Mouse (Mus musculus): ENCODE data around the gene Cacna2d2. TPM values are rescaled to one million over a fixed set of nuclear protein-coding genes. Genes with fewer than 3 reads are reported as not detected.

Cacna2d2 gene
- polyA plus RNA-seq, 1 experiment from 2014 or later, result 5.8 TPM

- Histone ChIP-seq H3K27ac (ENCODE audit: low read length) (peak overlapping the region; percentile 1; the same call in 1 of the 2 replicates), H3K4me1 (replicated peaks; ENCODE audit: control insufficient read depth, insufficient read depth, low read length) (peaks cover 55% of the 10 kb centered on the region), H3K36me3 (ENCODE audit: control insufficient read depth, insufficient read depth) (no peaks in the 10 kb centered on the region), H3K4me2 (ENCODE audit: low read length) (no peak overlapping the region), H3K4me3 (replicated peaks; ENCODE audit: low read length) (no peak overlapping the region), H3K9ac (replicated peaks; ENCODE audit: low read depth, low read length) (no peak overlapping the region), H3K27me3 (replicated peaks; ENCODE audit: control insufficient read depth, insufficient read depth, low read length) (0 out of 2 replicates have a peak, but pooled peaks cover 3% of the 10 kb centered on the region), H3K9me3 (ENCODE audit: control insufficient read depth, low read length) (no peaks in the 10 kb centered on the region)
- ATAC-seq, result no peak
- WGBS, result 9% methylated on average over 15 of the region's 16 CpGs
These were observed 81.9 kb downstream of the Cacna2d2 start for GRCm38 (mm10) chr9:107481340-107481739.

GRCm38 (mm10) chr9:107482004-107482403 is 82.6 kb downstream of the Cacna2d2 start:
- Histone ChIP-seq H3K36me3 (ENCODE audit: control insufficient read depth, insufficient read depth) (no peaks in the 10 kb centered on the region), H3K9ac (replicated peaks; ENCODE audit: low read depth, low read length) (no peak overlapping the region), H3K4me2 (ENCODE audit: low read length) (no peak overlapping the region), H3K4me1 (replicated peaks; ENCODE audit: control insufficient read depth, insufficient read depth, low read length) (peaks cover 58% of the 10 kb centered on the region), H3K4me3 (replicated peaks; ENCODE audit: low read length) (no peak overlapping the region), H3K9me3 (ENCODE audit: control insufficient read depth, low read length) (no peaks in the 10 kb centered on the region), H3K27ac (ENCODE audit: low read length) (no peak overlapping the region), H3K27me3 (replicated peaks; ENCODE audit: control insufficient read depth, insufficient read depth, low read length) (no peaks in the 10 kb centered on the region)
- ATAC-seq, result no peak
- WGBS, result 85% methylated on average over 9 of the region's 9 CpGs

- H3K9me3 ChIP-seq (ENCODE audit: control insufficient read depth, low read length), result no peaks in the 10 kb centered on the region
- no peaks in the 10 kb centered on the region for H3K36me3 ChIP-seq (ENCODE audit: control insufficient read depth, insufficient read depth)
- ATAC-seq, result no peak
- H3K4me3 ChIP-seq (replicated peaks; ENCODE audit: low read length), result no peak overlapping the region
- peaks cover 58% of the 10 kb centered on the region for H3K4me1 ChIP-seq (replicated peaks; ENCODE audit: control insufficient read depth, insufficient read depth, low read length)
- WGBS, result 85% methylated on average over 4 of the region's 4 CpGs
- no peak overlapping the region for H3K27ac ChIP-seq (ENCODE audit: low read length)
- no peak overlapping the region for H3K9ac ChIP-seq (replicated peaks; ENCODE audit: low read depth, low read length)
- H3K27me3 ChIP-seq (replicated peaks; ENCODE audit: control insufficient read depth, insufficient read depth, low read length), result no peaks in the 10 kb centered on the region
- no peak overlapping the region for H3K4me2 ChIP-seq (ENCODE audit: low read length)
These were observed 83.4 kb downstream of the Cacna2d2 start for GRCm38 (mm10) chr9:107482770-107483169.

GRCm38 (mm10) chr9:107483714-107484113 is 84.3 kb downstream of the Cacna2d2 start:
- Histone ChIP-seq H3K4me1 (replicated peaks; ENCODE audit: control insufficient read depth, insufficient read depth, low read length) (peaks cover 58% of the 10 kb centered on the region), H3K4me2 (ENCODE audit: low read length) (no peak overlapping the region), H3K27me3 (replicated peaks; ENCODE audit: control insufficient read depth, insufficient read depth, low read length) (no peaks in the 10 kb centered on the region), H3K9me3 (ENCODE audit: control insufficient read depth, low read length) (no peaks in the 10 kb centered on the region), H3K9ac (replicated peaks; ENCODE audit: low read depth, low read length) (no peak overlapping the region), H3K27ac (ENCODE audit: low read length) (no peak overlapping the region; the same call in none of the 2 replicates), H3K36me3 (ENCODE audit: control insufficient read depth, insufficient read depth) (no peaks in the 10 kb centered on the region), H3K4me3 (replicated peaks; ENCODE audit: low read length) (no peak overlapping the region)
- 99% methylated on average over 5 of the region's 5 CpGs for WGBS
- ATAC-seq, result no peak

- Histone ChIP-seq H3K27me3 (replicated peaks; ENCODE audit: control insufficient read depth, insufficient read depth, low read length) (no peaks in the 10 kb centered on the region), H3K9me3 (ENCODE audit: control insufficient read depth, low read length) (no peaks in the 10 kb centered on the region)
These were observed 84.9 kb downstream of the Cacna2d2 start for GRCm38 (mm10) chr9:107484302-107484701.

GRCm38 (mm10) chr9:107484766-107485165 is 85.4 kb downstream of the Cacna2d2 start:
- Histone ChIP-seq H3K9ac (replicated peaks; ENCODE audit: low read depth, low read length) (peak overlapping the region; percentile 3; the same call in 1 of the 2 replicates), H3K27ac (ENCODE audit: low read length) (peak overlapping the region; percentile 83), H3K4me3 (replicated peaks; ENCODE audit: low read length) (no peak overlapping the region), H3K4me1 (replicated peaks; ENCODE audit: control insufficient read depth, insufficient read depth, low read length) (peaks cover 49% of the 10 kb centered on the region), H3K4me2 (ENCODE audit: low read length) (no peak overlapping the region), H3K9me3 (ENCODE audit: control insufficient read depth, low read length) (no peaks in the 10 kb centered on the region), H3K27me3 (replicated peaks; ENCODE audit: control insufficient read depth, insufficient read depth, low read length) (no peaks in the 10 kb centered on the region), H3K36me3 (ENCODE audit: control insufficient read depth, insufficient read depth) (no peaks in the 10 kb centered on the region)
- 57% methylated on average over 6 of the region's 6 CpGs for WGBS
- no peak; the same call in 1 of the 2 replicates for ATAC-seq

More at GRCm38 (mm10) chr9:107484302-107484701, 84.9 kb downstream of the Cacna2d2 start:
- 10% methylated on average over 17 of the region's 17 CpGs for WGBS
- Histone ChIP-seq H3K4me2 (ENCODE audit: low read length) (no peak overlapping the region), H3K9ac (replicated peaks; ENCODE audit: low read depth, low read length) (peak overlapping the region; percentile 3; the same call in 1 of the 2 replicates), H3K36me3 (ENCODE audit: control insufficient read depth, insufficient read depth) (no peaks in the 10 kb centered on the region), H3K4me3 (replicated peaks; ENCODE audit: low read length) (no peak overlapping the region), H3K4me1 (replicated peaks; ENCODE audit: control insufficient read depth, insufficient read depth, low read length) (peaks cover 53% of the 10 kb centered on the region), H3K27ac (ENCODE audit: low read length) (peak overlapping the region; percentile 83)
- peak; percentile 91 for ATAC-seq

GRCm38 (mm10) chr9:107486086-107486485 is 86.7 kb downstream of the Cacna2d2 start:
- ATAC-seq, result peak; percentile 27
- Histone ChIP-seq H3K27me3 (replicated peaks; ENCODE audit: control insufficient read depth, insufficient read depth, low read length) (no peaks in the 10 kb centered on the region), H3K4me1 (replicated peaks; ENCODE audit: control insufficient read depth, insufficient read depth, low read length) (peaks cover 35% of the 10 kb centered on the region), H3K4me3 (replicated peaks; ENCODE audit: low read length) (no peak overlapping the region), H3K9ac (replicated peaks; ENCODE audit: low read depth, low read length) (no peak overlapping the region), H3K9me3 (ENCODE audit: control insufficient read depth, low read length) (no peaks in the 10 kb centered on the region), H3K27ac (ENCODE audit: low read length) (peak overlapping the region; percentile 30), H3K36me3 (ENCODE audit: control insufficient read depth, insufficient read depth) (no peaks in the 10 kb centered on the region), H3K4me2 (ENCODE audit: low read length) (no peak overlapping the region)
- WGBS, result 6% methylated on average over 10 of the region's 10 CpGs

- Histone ChIP-seq H3K4me3 (replicated peaks; ENCODE audit: low read length) (no peak overlapping the region), H3K9ac (replicated peaks; ENCODE audit: low read depth, low read length) (no peak overlapping the region), H3K4me1 (replicated peaks; ENCODE audit: control insufficient read depth, insufficient read depth, low read length) (peaks cover 30% of the 10 kb centered on the region), H3K27me3 (replicated peaks; ENCODE audit: control insufficient read depth, insufficient read depth, low read length) (no peaks in the 10 kb centered on the region), H3K27ac (ENCODE audit: low read length) (no peak overlapping the region; the same call in 1 of the 2 replicates), H3K9me3 (ENCODE audit: control insufficient read depth, low read length) (no peaks in the 10 kb centered on the region), H3K4me2 (ENCODE audit: low read length) (no peak overlapping the region), H3K36me3 (ENCODE audit: control insufficient read depth, insufficient read depth) (no peaks in the 10 kb centered on the region)
- WGBS, result 68% methylated on average over 6 of the region's 6 CpGs
- no peak for ATAC-seq
These were observed 87.3 kb downstream of the Cacna2d2 start for GRCm38 (mm10) chr9:107486507-107487225.

GRCm38 (mm10) chr9:107490146-107490545 is 90.7 kb downstream of the Cacna2d2 start:
- Histone ChIP-seq H3K4me1 (replicated peaks; ENCODE audit: control insufficient read depth, insufficient read depth, low read length) (peaks cover 17% of the 10 kb centered on the region), H3K36me3 (ENCODE audit: control insufficient read depth, insufficient read depth) (no peaks in the 10 kb centered on the region), H3K4me2 (ENCODE audit: low read length) (no peak overlapping the region), H3K4me3 (replicated peaks; ENCODE audit: low read length) (no peak overlapping the region), H3K27ac (ENCODE audit: low read length) (no peak overlapping the region), H3K27me3 (replicated peaks; ENCODE audit: control insufficient read depth, insufficient read depth, low read length) (no peaks in the 10 kb centered on the region), H3K9ac (replicated peaks; ENCODE audit: low read depth, low read length) (no peak overlapping the region), H3K9me3 (ENCODE audit: control insufficient read depth, low read length) (no peaks in the 10 kb centered on the region)
- WGBS, result 29% methylated on average over 8 of the region's 8 CpGs
- ATAC-seq, result no peak

All from forebrain, embryonic 16.5 days (tissue).